Comparison of ENCODE assay signal across 17 mouse cellular contexts in genomic region chr9:68340921-68341320, GRCm38 (mm10).
DNase-seq lines count a peak whose midpoint lies in the region; ATAC-seq lines count a peak whose summit lies in the region.
"Had no signal": no experiment of that assay in that cellular context is flagged by ENCODE, and none has a peak within 500 bp of the region (broad histone marks: within the 10 kb centered on the region; RNA-seq: fewer than 3 reads in every experiment).

No protein-coding gene starts in this region.

- intact Hi-C loops in left cerebral cortex, postnatal 10 days (cut with DNase I), result no loop called here

- peak; percentile 8 for DNase-seq in ovary, adult 18-20 months (ENCODE audit: low spot score)
- DNase-seq in ovary, postnatal 10 days (ENCODE audit: low spot score), result no peak
- DNase-seq in adrenal gland, adult 8-10 months, result peak; percentile 77
- peak; percentile 60 for DNase-seq in adrenal gland, postnatal 25 days
- DNase-seq in left cerebral cortex, postnatal 10 days (ENCODE audit: extremely low spot score in 1 of 2, low spot score in 2 of 2), result no peak
- DNase-seq: cerebellum, adult 11 months; cerebellum, postnatal 36 days; forebrain, postnatal 0 days; gastrocnemius, postnatal 25 days; heart, adult 2 months; heart, postnatal 14 days; heart, postnatal 4 days; kidney, adult 2 months had no signal

- ATAC-seq in megakaryocyte-erythroid progenitor cell, adult 5-6 weeks (replicated peaks; ENCODE audit: low FRiP score, low TSS enrichment, poor library complexity, severe bottlenecking), result no peak
- ATAC-seq: CD4-positive, CD25-positive, alpha-beta regulatory T cell, adult 4 months; forebrain, embryonic 14.5 days; forebrain, postnatal 0 days; intestine, postnatal 0 days had no signal

Comparison
In these comparisons a context has a peak if more than half of its experiments do, and no peak if none do; other contexts are left out.
1. DNase-seq: peak in ovary, adult 18-20 months (single experiment), adrenal gland, adult 8-10 months (single experiment) and adrenal gland, postnatal 25 days (single experiment); none in ovary, postnatal 10 days (single experiment) and left cerebral cortex, postnatal 10 days (0 of 2).